Mouse (Mus musculus): ENCODE measurements at regions not wholly inside any gene's neighbourhood (a gene's known extent, or its start where the extent isn't known, plus 50 kb on each side); places are given as distances from the start of the nearest gene placed in this dataset.

GRCm38 (mm10) chr9:87387516-87387915, 132.2 kb upstream of the Cep162 start:
- Histone ChIP-seq H3K27me3 (replicated peaks; ENCODE audit: control insufficient read depth, insufficient read depth, low read length) (no peaks in the 10 kb centered on the region), H3K4me3 (ENCODE audit: low read depth, low read length) (no peak overlapping the region), H3K9me3 (ENCODE audit: control insufficient read depth, low read length) (no peaks in the 10 kb centered on the region), H3K9ac (ENCODE audit: low read length) (no peak overlapping the region), H3K36me3 (ENCODE audit: control insufficient read depth, insufficient read depth, low read length) (no peaks in the 10 kb centered on the region), H3K4me1 (replicated peaks; ENCODE audit: control insufficient read depth, insufficient read depth, low read length) (no peaks in the 10 kb centered on the region), H3K27ac (ENCODE audit: low read depth) (no peak overlapping the region), H3K4me2 (ENCODE audit: low read length) (no peak overlapping the region)
- ATAC-seq (replicated peaks; ENCODE audit: low FRiP score, low TSS enrichment, low read depth) (no peak), DNase-seq (ENCODE audit: low spot score) (no peak)
- WGBS, result 78% methylated on average over 5 of the region's 5 CpGs

- Histone ChIP-seq H3K9me3 (ENCODE audit: control insufficient read depth, low read length) (no peaks in the 10 kb centered on the region), H3K9ac (ENCODE audit: low read length) (no peak overlapping the region), H3K4me1 (replicated peaks; ENCODE audit: control insufficient read depth, insufficient read depth, low read length) (no peaks in the 10 kb centered on the region), H3K4me2 (ENCODE audit: low read length) (no peak overlapping the region), H3K27ac (ENCODE audit: low read depth) (no peak overlapping the region), H3K36me3 (ENCODE audit: control insufficient read depth, insufficient read depth, low read length) (no peaks in the 10 kb centered on the region), H3K27me3 (replicated peaks; ENCODE audit: control insufficient read depth, insufficient read depth, low read length) (no peaks in the 10 kb centered on the region), H3K4me3 (ENCODE audit: low read depth, low read length) (no peak overlapping the region)
- 81% methylated on average over 3 of the region's 3 CpGs for whole genome bisulfite sequencing
- ATAC-seq (replicated peaks; ENCODE audit: low FRiP score, low TSS enrichment, low read depth) (no peak), DNase-seq (ENCODE audit: low spot score) (no peak)
Measured at GRCm38 (mm10) chr9:87383513-87383912, 128.2 kb upstream of the Cep162 start.

DNA sequence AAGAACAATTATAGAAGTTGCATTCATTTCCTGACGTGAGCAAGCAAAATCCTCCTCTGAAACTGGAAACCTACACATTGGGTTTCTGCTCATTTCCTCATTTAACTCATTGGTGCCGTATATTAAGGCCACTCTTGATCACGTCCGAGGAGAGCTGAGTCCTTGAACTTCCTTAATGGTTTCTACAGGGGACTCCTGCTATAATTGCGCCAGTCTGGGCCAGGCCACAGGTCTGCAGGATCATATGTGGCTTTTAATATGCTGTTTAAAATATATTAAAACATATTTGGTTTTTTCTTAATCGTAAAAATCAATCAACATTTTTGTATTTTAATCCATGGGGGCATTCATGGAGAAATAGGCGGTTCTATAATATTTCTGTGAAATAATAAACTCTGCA, 122.6 kb upstream of the Cep162 start:
- no peaks in the 10 kb centered on the region for H3K9me3 ChIP-seq (ENCODE audit: control insufficient read depth, low read length)
- no peak overlapping the region for H3K4me2 ChIP-seq (ENCODE audit: low read length)
- H3K36me3 ChIP-seq (ENCODE audit: control insufficient read depth, insufficient read depth, low read length), result no peaks in the 10 kb centered on the region
- WGBS, result 77% methylated on average over 7 of the region's 7 CpGs
- H3K27ac ChIP-seq (ENCODE audit: low read depth), result no peak overlapping the region
- no peaks in the 10 kb centered on the region for H3K27me3 ChIP-seq (replicated peaks; ENCODE audit: control insufficient read depth, insufficient read depth, low read length)
- H3K4me1 ChIP-seq (replicated peaks; ENCODE audit: control insufficient read depth, insufficient read depth, low read length), result no peaks in the 10 kb centered on the region
- no peak overlapping the region for H3K9ac ChIP-seq (ENCODE audit: low read length)
- ATAC-seq (replicated peaks; ENCODE audit: low FRiP score, low TSS enrichment, low read depth) (no peak), DNase-seq (ENCODE audit: low spot score) (no peak)
- no peak overlapping the region for H3K4me3 ChIP-seq (ENCODE audit: low read depth, low read length)

DNA sequence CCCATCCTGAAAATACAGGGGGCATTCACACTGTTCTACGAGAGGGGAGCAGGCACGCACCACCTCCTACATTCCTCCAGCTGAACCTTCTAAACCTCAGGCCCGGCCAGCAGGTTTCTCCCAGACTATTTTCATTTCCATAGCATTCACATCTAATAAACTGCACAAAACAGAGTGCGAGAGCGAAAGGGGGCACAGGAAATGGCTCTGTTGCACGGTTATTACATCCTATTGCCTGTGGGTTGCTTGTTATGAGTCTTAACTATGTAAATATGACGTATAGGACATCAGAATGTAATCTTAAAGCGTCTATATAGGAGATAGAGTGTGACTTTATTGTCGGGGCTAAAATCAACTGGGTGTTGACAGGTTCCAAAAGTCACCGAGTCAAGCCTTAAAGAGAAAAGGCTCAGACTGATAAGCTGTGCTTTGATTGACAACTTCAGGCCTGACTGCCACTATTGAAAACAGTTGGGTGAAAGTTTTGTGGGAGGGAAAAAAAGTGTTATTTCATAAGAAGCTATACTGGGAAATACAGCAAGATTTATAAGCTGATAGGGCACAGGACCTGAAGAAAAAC, 121.5 kb upstream of the Cep162 start:
- no peak overlapping the region for H3K4me3 ChIP-seq (ENCODE audit: low read depth, low read length)
- H3K9me3 ChIP-seq (ENCODE audit: control insufficient read depth, low read length), result no peaks in the 10 kb centered on the region
- H3K27me3 ChIP-seq (replicated peaks; ENCODE audit: control insufficient read depth, insufficient read depth, low read length), result no peaks in the 10 kb centered on the region
- no peak for DNase-seq (ENCODE audit: low spot score)
- no peak for ATAC-seq (replicated peaks; ENCODE audit: low FRiP score, low TSS enrichment, low read depth)
- no peak overlapping the region for H3K4me2 ChIP-seq (ENCODE audit: low read length)
- 64% methylated on average over 10 of the region's 10 CpGs for WGBS
- no peak overlapping the region for H3K27ac ChIP-seq (ENCODE audit: low read depth)
- no peaks in the 10 kb centered on the region for H3K4me1 ChIP-seq (replicated peaks; ENCODE audit: control insufficient read depth, insufficient read depth, low read length)
- no peaks in the 10 kb centered on the region for H3K36me3 ChIP-seq (ENCODE audit: control insufficient read depth, insufficient read depth, low read length)
- no peak overlapping the region for H3K9ac ChIP-seq (ENCODE audit: low read length)

DNA sequence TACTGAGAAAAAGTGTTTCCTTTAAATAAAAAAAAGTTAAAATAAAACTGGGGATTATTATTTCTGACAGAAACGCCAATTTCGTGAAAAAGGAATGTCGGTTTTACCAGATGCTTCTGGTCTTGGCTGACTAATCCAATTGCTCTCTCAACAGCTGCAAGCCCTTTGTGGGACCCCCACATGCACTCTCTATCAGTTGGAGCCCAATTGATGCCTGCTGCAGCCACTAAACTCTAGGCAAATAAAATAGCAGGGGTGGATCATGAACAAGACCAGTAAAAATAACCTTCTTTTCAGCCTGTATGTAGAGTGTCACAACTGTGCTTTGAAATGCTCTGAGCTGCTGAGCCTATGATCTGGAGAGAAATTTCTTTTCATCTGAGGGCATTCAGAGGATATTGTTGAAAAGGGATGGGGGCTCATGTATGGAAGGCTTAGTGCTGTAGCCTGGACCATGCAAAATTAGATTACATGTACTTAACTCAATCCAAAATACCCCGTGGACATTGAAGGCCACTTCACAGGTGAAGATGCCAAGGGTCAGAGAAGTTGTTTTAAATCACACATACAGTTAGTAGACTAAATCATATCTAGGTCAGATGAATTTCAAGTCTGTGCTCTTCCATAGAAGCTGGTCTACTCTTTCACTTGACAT, 117.0 kb upstream of the Cep162 start:
- Histone ChIP-seq H3K4me2 (ENCODE audit: low read length) (no peak overlapping the region), H3K36me3 (ENCODE audit: control insufficient read depth, insufficient read depth, low read length) (no peaks in the 10 kb centered on the region), H3K9me3 (ENCODE audit: control insufficient read depth, low read length) (no peaks in the 10 kb centered on the region), H3K27ac (ENCODE audit: low read depth) (no peak overlapping the region), H3K9ac (ENCODE audit: low read length) (no peak overlapping the region), H3K4me1 (replicated peaks; ENCODE audit: control insufficient read depth, insufficient read depth, low read length) (no peaks in the 10 kb centered on the region), H3K4me3 (ENCODE audit: low read depth, low read length) (no peak overlapping the region), H3K27me3 (replicated peaks; ENCODE audit: control insufficient read depth, insufficient read depth, low read length) (no peaks in the 10 kb centered on the region)
- ATAC-seq (replicated peaks; ENCODE audit: low FRiP score, low TSS enrichment, low read depth) (no peak), DNase-seq (ENCODE audit: low spot score) (no peak)
- WGBS, result 68% methylated on average over 4 of the region's 4 CpGs

GRCm38 (mm10) chr9:87369059-87369458, 113.7 kb upstream of the Cep162 start:
- no peak overlapping the region for H3K4me2 ChIP-seq (ENCODE audit: low read length)
- no peaks in the 10 kb centered on the region for H3K27me3 ChIP-seq (replicated peaks; ENCODE audit: control insufficient read depth, insufficient read depth, low read length)
- DNase-seq (ENCODE audit: low spot score) (no peak), ATAC-seq (replicated peaks; ENCODE audit: low FRiP score, low TSS enrichment, low read depth) (no peak)
- H3K4me1 ChIP-seq (replicated peaks; ENCODE audit: control insufficient read depth, insufficient read depth, low read length), result no peaks in the 10 kb centered on the region
- H3K27ac ChIP-seq (ENCODE audit: low read depth), result no peak overlapping the region
- 56% methylated on average over 4 of the region's 4 CpGs for WGBS
- H3K4me3 ChIP-seq (ENCODE audit: low read depth, low read length), result no peak overlapping the region
- no peaks in the 10 kb centered on the region for H3K36me3 ChIP-seq (ENCODE audit: control insufficient read depth, insufficient read depth, low read length)
- H3K9ac ChIP-seq (ENCODE audit: low read length), result no peak overlapping the region
- no peaks in the 10 kb centered on the region for H3K9me3 ChIP-seq (ENCODE audit: control insufficient read depth, low read length)

- whole genome bisulfite sequencing, result 26% methylated on average over 1 of the region's 1 CpGs
- Histone ChIP-seq H3K36me3 (ENCODE audit: control insufficient read depth, insufficient read depth, low read length) (no peaks in the 10 kb centered on the region), H3K9me3 (ENCODE audit: control insufficient read depth, low read length) (no peaks in the 10 kb centered on the region), H3K27me3 (replicated peaks; ENCODE audit: control insufficient read depth, insufficient read depth, low read length) (no peaks in the 10 kb centered on the region), H3K4me3 (ENCODE audit: low read depth, low read length) (no peak overlapping the region), H3K27ac (ENCODE audit: low read depth) (no peak overlapping the region), H3K4me1 (replicated peaks; ENCODE audit: control insufficient read depth, insufficient read depth, low read length) (no peaks in the 10 kb centered on the region), H3K4me2 (ENCODE audit: low read length) (no peak overlapping the region), H3K9ac (ENCODE audit: low read length) (no peak overlapping the region)
- DNase-seq (ENCODE audit: low spot score), result no peak
- no peak for ATAC-seq (replicated peaks; ENCODE audit: low FRiP score, low TSS enrichment, low read depth)
Measured at GRCm38 (mm10) chr9:87347008-87347407, 91.7 kb upstream of the Cep162 start.

GRCm38 (mm10) chr9:87346278-87346882, 91.0 kb upstream of the Cep162 start:
- Histone ChIP-seq H3K27me3 (replicated peaks; ENCODE audit: control insufficient read depth, insufficient read depth, low read length) (no peaks in the 10 kb centered on the region), H3K36me3 (ENCODE audit: control insufficient read depth, insufficient read depth, low read length) (no peaks in the 10 kb centered on the region), H3K27ac (ENCODE audit: low read depth) (no peak overlapping the region), H3K9me3 (ENCODE audit: control insufficient read depth, low read length) (no peaks in the 10 kb centered on the region), H3K4me3 (ENCODE audit: low read depth, low read length) (no peak overlapping the region), H3K9ac (ENCODE audit: low read length) (no peak overlapping the region), H3K4me2 (ENCODE audit: low read length) (no peak overlapping the region), H3K4me1 (replicated peaks; ENCODE audit: control insufficient read depth, insufficient read depth, low read length) (no peaks in the 10 kb centered on the region)
- DNase-seq (ENCODE audit: low spot score), result no peak
- 87% methylated on average over 3 of the region's 3 CpGs for WGBS
- ATAC-seq (replicated peaks; ENCODE audit: low FRiP score, low TSS enrichment, low read depth), result no peak

- no peak for ATAC-seq (replicated peaks; ENCODE audit: low FRiP score, low TSS enrichment, low read depth)
- Histone ChIP-seq H3K4me2 (ENCODE audit: low read length) (no peak overlapping the region), H3K4me3 (ENCODE audit: low read depth, low read length) (no peak overlapping the region), H3K27me3 (replicated peaks; ENCODE audit: control insufficient read depth, insufficient read depth, low read length) (no peaks in the 10 kb centered on the region), H3K36me3 (ENCODE audit: control insufficient read depth, insufficient read depth, low read length) (no peaks in the 10 kb centered on the region), H3K27ac (ENCODE audit: low read depth) (no peak overlapping the region), H3K9me3 (ENCODE audit: control insufficient read depth, low read length) (no peaks in the 10 kb centered on the region), H3K4me1 (replicated peaks; ENCODE audit: control insufficient read depth, insufficient read depth, low read length) (no peaks in the 10 kb centered on the region), H3K9ac (ENCODE audit: low read length) (no peak overlapping the region)
- no peak for DNase-seq (ENCODE audit: low spot score)
- 74% methylated on average over 5 of the region's 5 CpGs for WGBS
Measured at GRCm38 (mm10) chr9:87341438-87341837, 86.1 kb upstream of the Cep162 start.
